Mouse (Mus musculus): ENCODE results near the gene Tunar.

GRCm38 (mm10) chr12:105431872-105432271 is 98.2 kb downstream of the Tunar start:
- TF ChIP-seq CTCF (IDR thresholded peaks at IDR 0.05; ENCODE audit: borderline replicate concordance, extremely low read depth, insufficient read depth, insufficient read length) (peak; percentile 61; the same call in 1 of the 2 replicates), POLR2A (IDR thresholded peaks at IDR 0.05; ENCODE audit: borderline replicate concordance, extremely low read depth, insufficient read depth, insufficient read length, poor library complexity, severe bottlenecking) (no peak)

All from brain, embryonic 14.5 days (tissue).